Mouse (Mus musculus) megakaryocyte, embryonic 14.5 days (primary cell): ENCODE data around the gene Gm21992.

Experiments
- FLI1 ChIP-seq: IDR thresholded peaks from 2 replicates; pipeline ENCODE4 v1.6.1; 2012; ENCODE audit warnings: low read length, inconsistent platforms, mixed read lengths
- GATA1 ChIP-seq: IDR thresholded peaks from 3 replicates; pipeline ENCODE4 v1.6.1; 2012; ENCODE audit warnings: mixed read lengths, low read length, inconsistent platforms, borderline replicate concordance

DNA sequence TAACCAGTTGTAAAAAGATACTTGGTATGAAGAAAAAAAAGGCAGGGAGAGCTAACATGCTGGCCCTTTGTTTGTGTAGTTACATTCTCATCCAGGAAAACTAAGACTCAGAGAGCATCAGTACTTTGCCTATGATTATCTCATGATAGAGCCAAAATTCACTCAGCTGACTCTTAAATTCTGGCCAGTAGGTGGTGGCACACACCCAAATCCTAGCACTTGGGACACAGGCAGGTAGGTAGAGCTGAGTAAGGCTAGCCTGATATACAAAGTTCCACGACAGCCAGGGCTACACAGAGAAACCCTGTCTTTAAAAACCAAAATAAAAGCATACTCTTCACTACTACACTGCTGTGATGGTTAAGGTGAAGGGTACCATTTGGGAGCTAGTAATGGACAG, 48.5 kb downstream of the Gm21992 start:
- TF ChIP-seq GATA1 (no peak), FLI1 (no peak)
